Mouse (Mus musculus) embryo, embryonic 11.5 days (tissue): ENCODE measurements at regions not wholly inside any gene's neighbourhood (a gene's known extent, or its start where the extent isn't known, plus 50 kb on each side); places are given as distances from the start of the nearest gene placed in this dataset.
A peak's percentile ranks its signal among the peaks of the same experiment; 100 is the strongest.

Experiments used
- DNase-seq: peaks from one replicate; pipeline ENCODE4 v3.0.0-alpha.2; 2012; ENCODE audit warnings: low read depth, low spot score

DNA sequence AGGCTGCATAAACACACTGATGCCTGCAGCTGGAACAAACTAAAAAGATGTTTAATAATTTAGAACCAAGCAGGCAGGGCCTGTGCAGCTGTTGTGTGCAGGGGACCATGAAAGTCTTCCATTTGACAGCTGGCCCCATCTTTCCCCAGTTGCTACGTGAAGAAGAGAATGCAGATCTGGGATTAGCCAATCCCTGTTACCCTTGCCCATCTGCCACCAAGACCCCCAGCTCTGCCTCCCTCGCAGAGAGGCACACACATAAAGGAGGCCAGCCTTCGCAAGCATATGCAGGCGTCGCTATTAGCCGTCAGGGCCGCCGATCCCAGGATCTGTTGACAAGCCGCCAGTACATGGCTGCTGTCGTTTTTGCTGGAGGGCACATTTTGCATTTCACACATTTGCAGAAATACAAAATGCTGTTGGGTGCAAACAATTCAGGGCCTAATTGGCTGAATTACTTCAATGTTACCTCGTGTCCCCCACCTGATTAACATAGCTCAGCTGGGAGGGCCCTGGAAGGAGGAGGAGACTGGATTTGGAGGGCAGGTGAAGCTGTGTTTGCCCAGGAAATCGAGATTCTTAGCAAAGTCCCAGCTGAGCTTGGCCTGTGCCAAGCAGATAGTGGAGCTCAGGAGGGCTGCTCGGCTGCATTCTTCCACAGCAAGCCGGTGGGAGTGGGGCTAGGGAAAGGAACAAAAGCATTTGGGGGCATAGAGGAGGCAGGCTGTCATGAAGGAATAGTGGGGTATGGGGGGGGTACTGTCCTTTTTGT, 367.6 kb upstream of the Mki67 start:
- no peak for DNase-seq

DNA sequence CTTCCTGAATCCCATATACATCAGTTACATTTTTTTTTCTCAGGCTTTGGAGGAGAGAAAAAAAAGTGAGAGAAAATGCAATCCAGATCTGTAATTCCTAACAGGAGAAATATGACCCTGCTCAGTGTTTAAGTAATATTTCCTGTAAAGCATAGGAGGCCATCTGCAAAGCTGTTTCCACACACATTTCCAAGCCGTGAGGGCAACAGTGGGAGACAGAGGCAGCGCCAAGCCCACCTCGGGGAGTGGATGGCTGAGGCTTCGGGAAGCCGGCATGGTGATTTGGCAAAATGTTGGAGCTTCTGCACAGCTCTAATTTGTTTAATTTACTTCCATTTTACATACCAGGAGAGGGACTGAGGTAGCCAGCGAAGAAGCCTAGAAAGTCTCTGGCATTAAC, 372.6 kb upstream of the Mki67 start:
- no peak for DNase-seq

DNA sequence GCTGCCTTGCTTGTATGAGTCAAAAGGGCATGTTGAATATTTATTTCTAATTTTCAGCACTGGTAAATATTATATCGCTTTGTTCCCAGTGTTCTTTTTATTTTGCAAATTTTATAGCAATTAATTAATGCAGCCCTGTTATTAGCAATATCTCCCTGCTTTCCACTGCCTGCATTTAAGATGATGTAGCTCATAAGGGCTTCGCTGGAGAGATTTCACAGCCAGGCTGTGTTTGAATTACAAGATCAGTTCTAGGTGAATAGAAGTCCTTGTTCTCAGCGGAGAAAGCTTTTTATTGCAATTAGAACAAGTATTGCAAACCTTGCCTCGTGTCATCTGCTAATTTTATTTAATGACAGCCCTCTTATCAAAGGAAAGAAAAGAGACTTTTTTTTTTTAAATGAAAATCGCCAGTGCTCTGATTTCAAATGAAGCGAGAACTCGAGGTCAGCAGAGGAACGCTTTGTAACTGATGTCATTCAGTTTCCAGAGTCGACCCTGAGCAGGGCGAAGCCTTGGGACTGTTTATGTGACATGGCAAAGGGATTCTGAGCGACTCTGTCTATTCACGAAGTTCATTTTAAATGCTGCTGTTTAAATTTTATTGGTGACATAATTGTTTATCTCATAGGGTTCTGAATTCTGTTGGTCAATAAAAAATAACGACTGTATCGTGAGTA, 378.7 kb upstream of the Mki67 start:
- DNase-seq = no peak

DNA sequence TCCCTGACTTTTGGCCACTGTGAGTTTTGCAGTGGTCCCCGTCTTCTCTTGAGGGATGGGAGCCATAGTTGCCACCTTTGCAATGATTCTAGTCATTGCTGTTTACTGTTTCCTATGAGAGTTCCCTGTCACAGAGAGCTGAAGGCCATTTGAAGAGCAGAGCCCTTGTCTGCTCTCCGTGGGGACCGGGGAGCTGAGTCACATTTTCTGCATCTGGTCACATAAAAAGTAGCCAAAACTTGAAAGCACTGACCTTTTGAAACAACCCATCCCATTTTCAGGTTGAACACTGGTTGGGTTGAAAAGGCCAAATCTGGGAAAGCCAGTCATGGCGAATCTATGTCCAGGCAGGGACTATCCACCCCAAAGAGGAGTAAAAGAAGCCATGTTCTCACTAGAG, 387.9 kb upstream of the Mki67 start:
- DNase-seq = no peak

DNA sequence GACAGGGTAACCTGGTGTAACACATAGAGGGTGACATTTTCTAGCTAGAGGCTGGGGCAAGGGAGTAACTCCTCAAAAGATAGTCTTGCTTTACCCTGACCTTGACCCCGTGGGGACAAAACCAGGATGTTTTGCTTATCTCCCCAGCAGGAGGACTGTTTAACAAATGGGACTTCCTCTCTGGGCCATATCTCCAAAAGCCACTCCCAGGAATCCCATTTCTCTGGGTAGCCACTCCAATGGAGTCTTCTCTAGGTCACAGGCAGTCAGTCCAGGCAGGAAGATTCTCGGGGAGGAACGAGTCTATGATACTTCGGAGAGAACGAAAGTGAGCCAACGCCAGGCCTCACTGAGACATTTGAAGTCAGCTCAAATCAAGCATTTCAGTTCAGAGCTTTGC, 396.0 kb upstream of the Mki67 start:
- no peak for DNase-seq

DNA sequence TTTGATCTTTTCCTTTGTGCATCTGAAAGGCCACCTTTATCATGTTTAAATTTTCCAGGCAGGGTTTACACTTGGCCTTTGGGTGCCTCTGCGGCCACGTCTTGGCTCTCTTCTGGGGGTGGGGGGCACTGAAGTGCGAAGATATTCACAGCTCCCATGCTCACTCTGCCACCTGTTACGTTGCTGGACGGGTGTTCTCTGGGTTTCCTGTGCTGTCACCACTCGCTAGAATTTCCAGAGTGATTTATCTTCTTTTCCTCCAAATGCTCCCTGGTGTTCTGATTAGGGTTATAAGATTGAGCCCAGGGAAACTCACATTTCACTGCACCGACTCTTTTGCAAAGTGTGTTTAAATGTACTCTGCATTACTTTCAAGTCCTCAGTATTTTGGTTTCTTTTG, 404.8 kb upstream of the Mki67 start:
- no peak for DNase-seq

DNA sequence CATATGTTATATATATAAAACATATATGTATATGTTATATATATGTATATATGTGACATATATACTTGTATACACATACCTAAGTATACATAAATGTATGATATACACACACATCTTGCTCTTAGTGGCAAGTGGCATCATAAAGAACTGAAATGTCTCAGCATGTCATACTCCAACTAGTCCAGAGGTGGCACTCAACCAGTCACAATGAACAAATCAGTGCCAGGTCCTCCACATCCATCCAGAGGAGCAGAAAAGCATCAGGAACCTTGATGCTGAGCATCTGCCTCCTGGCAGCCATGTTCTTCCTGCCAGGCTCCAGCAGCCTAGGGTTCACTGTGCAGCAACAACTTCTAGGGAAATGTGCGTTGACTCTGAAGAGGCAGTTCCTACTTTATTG, 405.2 kb upstream of the Mki67 start:
- DNase-seq = no peak

DNA sequence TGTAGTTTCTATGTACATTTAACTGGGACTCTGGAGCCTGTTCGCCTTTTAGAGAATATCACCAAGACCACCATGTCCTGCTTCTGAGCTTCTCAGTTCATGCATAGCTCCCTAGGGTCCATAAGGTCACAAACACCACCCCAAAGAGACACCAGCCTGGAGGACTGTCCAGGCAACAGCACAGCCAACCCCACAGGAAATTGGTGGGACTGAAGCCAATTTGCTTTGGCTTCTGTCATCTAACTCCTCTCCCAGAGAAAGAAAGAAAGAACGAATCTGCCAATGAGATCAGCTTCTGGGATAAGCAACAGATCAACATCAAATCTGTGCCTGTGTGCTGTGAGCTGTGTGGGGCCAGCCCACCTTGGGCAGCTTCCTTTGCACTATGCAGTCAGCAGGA, 408.6 kb upstream of the Mki67 start:
- no peak for DNase-seq

DNA sequence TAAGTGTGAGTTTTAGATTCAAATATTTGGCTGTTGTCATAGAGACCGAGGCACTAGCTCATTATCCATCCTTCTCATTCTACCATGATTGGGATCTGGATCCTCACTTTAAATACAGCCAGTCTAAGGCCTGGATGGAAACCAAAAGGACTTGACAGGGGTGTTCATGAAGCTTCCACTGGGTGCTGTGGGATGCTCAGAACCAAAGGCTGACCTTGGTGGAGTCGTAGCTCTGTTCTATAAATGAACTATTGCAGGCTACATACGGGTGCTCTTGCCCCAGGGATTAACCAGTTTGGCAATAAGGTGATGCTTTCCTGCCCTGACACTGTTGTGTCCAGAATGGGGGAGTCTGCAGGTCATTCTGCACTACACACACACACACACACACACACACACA, 410.2 kb upstream of the Mki67 start:
- DNase-seq = no peak

DNA sequence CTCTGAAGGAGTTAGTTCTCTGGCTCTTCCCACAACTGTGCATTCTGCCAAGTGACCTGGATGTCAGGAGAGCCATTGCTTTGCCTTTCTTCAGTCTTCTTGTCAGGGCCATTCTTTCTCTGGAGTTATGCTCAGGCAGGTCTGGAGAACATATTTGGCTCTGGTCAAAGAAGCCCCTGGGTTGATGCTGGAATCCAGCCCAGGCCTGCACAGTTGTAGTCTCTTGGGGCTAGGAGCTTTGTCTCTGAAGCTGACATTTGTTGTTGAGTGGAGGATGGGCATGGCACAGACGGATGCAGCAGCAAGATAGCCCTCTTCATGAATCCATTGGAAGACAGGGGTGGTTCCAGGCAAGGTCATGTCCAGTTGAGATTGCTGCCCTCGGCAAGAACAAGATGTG, 411.4 kb upstream of the Mki67 start:
- no peak for DNase-seq

DNA sequence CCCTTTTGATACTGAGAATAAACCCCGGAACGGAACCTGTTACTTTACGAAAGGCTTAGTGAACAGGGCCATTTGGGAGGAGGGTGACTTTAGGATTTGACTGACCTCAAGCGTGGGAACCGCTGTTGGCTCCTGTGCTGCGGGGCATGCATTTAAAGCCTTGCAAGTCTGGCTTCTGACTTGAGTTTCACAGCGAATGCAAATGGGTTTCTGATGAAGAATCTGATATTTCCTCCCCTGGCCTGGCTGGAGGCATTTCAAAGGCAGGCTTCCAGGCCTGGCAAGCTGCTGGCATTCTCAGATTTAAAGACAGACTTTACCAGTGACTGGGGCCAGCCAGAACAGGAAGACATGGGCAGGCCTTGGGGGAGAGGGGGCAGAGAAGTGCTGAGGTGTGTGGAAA, 413.6 kb upstream of the Mki67 start:
- DNase-seq = no peak

DNA sequence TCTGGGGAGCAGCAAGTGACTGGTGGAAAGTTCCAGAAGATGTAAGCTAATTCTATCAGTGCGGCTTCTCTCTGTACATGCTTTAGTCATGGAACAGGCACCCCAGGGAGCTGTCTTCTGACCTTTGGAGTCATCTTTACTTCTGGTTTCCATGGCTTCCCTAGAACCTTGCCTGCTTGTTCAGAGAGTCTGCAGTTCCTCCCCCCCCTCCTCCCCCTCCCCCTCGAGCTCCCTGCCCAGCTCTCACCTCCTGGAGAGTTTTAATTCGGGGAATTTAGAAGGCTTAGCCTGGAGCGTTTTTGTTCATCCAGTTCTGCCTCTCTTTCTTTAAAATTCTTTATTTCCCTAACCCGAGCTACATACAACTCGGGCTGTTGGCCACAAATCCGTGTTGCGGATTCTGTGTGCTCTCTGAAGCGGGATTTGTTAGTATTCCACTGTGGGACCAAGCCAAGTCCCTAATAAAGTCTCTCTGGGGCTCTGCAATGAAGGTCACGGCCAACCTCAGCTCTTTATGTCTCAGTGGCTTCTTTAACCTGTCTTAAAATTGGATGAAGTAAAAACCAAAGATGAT, 414.6 kb upstream of the Mki67 start:
- DNase-seq = no peak

DNA sequence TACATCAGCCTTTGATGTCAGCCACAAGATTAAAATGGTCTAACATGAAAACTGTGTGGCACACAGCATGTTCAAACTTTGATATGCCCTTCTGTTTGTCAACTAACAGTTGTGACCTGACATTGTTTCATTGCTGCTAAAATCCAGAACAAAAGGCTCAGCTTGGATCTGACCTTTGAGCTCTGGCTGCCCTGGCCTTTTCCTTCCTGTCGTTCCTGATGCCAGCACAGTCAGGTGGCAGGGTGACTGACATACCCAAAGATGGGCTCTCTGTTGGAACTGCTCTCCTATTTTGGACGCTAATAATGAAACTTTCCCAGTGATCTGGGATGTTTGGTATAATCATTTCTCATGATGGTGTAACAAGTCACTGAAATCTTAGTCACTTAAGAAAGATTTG, 416.8 kb upstream of the Mki67 start:
- DNase-seq = no peak

DNA sequence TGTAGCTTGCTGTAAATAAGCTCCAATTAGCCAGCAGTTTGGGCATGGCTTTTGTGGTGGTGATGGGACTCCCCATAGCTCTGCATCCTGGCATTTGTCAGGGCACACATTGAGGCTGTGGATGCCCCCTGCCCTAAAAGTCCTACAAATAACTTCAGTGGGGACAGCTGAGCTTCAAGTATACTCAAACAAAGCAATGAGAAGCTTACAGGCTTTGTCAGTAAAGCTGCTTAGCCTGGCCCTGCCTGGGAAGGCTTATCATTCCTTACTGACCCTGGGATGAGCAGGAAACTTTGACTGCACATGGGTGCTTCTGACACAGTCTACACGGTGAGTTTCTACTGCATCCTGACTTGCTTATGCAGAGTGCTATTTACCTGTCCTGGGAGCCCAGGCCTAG, 420.5 kb upstream of the Mki67 start:
- DNase-seq = no peak

DNA sequence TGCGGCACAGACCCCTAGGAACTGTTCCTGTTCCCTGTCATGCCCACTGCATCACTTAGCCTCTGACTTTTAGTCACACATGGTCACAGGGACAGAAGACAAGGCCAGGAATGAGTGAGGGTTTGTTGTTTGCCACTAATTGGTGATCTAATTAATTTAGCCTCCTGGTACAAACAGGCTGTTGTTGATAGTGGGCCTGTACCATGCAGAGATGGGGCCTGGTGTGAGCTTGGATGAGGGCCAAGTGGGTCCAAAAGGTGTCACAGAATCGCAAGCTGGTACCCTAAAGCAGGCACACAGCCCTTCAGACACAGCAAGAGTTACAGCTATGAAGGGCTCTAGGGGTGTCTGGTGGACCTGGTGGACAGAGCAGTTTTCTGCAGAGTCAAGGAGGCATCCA, 421.2 kb upstream of the Mki67 start:
- no peak for DNase-seq

DNA sequence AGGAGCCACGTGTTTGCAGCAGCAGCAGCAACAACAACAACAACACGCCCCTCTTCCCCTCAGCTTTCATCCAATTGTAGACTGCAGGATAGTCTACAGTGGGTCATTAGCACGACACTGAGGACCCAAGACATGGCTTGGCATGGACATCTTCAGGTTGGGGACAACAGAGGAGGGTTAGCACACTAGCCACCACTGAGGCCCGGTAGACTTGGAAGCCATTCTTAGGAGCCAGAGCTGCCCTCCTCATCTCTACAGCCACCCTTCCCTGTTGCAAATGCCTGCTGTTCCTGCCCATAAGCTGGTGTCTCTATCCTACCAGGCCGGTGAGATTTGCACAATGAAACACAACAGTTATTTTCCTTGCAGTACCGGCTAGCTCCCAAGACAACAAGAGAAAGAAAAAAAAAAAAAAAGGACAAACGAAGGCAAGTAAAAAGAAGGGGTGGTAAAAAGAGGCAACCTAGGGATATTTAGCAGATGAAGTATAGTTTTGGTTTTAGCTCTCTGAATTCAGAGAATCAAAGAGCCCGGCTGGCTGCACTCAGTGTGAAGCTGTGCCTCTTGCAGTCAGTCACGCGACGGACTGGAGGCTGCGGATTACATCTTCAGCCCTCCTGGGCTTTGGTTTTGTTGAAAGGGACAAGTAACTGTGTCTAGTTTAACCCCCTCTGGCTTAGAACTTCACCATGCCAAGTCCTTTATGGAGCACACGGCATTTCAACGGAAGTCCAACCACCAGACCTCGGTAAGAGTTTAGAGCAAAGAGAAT, 421.9 kb upstream of the Mki67 start:
- DNase-seq = no peak

DNA sequence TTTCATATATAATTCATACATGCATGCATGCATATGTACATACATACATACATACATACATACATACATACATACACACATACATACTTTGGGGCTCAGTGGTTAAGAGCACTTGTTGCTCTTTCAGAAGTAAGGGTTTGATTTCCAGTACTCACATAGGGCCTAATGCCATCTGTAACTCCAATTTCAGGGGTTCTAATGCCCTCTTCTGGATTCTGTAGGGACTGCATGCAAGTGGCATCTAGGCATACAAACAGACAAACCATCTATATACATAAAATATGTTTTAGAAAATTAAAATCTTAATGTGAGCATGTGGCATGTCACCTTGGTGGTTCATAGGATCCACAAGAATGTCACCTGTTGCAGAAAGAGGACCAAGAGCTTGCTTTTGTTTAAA, 426.7 kb upstream of the Mki67 start:
- DNase-seq = no peak

DNA sequence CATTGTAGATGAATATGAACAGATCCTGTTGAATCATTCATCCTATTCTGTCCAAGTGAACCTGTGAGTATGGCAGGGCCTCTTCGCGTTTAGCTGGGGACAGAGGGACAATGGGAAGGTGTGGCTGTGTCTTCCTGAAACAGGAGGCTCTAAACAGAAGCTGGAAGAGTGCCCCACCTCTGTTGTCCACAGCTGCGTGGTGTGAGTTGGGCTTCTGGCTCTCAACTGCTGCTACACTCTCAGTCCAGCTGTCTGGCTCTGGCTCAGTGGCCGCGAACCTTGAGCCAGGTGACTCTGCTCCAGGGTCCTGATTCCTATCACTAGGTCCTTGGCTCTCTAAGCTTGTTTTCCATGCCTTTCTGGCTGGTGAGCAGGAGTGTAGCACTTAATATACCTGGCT, 434.0 kb upstream of the Mki67 start:
- no peak for DNase-seq

DNA sequence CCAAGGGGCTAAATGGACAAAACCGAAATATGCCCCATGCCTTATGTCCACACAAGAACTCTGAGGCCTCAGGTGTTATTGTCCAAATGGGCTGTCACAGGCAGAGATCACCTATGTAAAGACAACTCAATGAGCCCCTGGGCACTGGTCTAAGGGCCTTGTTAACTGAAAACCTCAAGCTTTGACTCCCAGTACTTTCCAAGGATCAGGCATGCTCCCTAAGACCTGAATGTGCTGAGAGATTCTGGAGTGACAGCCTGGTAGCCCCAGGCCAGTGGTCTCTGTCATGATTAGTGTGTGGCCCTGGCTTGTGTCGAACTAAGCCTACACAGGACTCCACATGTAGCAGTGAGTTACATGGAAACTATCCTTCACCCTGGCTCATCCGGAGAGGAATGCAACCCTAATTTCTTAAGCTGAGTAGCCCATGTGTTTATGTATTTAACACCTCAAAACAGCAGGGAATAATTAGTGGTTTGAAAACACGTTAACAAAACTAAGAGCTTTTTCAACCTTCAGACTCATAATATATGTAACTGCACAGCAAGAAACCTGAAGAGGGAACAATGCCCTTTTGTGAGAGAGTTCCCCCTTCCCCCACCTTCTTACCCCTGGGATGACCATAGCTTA, 435.3 kb upstream of the Mki67 start:
- peak; percentile 31 for DNase-seq

DNA sequence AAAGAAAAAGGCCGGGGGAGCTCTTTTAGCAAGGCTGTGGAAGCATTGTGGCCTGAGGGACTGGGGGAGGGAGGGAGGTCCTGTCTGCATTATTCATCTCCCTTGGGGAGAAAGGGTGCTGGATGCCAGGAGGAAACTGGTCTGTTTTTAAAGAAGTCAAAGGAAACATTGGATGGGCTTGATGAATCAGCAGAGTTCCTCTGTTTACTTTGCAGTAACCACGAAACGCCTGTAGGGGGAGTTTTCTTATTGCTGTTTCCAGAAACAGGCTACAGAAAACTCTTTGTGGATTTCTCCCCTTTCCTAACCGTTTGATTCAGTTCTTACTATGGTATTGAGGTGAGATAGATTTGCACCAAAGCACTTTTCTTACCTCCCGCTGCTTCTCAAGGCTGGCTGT, 436.3 kb upstream of the Mki67 start:
- DNase-seq = peak; percentile 46

DNA sequence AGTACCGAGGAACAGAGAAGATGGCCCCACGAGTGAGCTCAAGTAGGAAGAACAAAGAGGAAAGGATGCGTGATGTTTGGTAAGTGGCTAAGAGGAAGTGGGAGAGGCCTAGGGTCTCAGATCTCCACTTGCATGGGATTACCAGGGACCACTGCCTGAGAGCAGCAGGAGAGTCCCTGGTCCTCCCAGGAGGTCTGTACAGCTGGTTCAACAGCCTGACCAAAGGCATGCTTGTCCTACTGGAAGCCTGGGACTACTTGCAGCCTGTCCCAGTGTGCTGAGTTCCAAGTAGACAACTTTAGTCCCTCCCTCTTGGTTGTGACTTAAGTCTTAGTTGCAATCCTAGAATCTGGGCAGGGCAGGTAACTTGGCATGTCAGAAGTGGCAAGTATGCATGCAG, 437.5 kb upstream of the Mki67 start:
- no peak for DNase-seq

DNA sequence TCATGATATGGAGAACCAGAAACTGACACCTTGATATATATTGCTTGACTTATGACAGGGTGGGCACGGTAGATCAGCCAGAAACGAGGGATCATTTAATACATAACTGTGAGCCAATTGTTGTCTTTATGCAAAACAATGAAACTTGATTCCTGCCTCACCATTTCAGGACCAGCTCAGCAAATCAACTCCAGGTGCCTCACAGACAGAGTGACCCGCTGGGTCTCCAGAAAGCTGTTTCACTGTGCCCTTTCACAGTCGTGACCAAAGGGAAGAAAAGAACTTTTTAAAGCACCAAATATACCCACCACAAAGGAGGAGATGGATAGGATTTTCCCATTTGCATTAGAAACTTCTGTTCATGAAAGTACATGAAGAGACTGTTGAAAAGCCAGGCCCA, 443.0 kb upstream of the Mki67 start:
- DNase-seq = no peak
